Mouse (Mus musculus) C2C12 (cell line): ENCODE measurements around the gene Klhl32. TPM values are rescaled to one million over a fixed set of nuclear protein-coding genes. Genes with fewer than 3 reads are reported as not detected.

Experiments used
- H3K27me3 ChIP-seq: one replicate; pipeline ENCODE4 v1.6.1; 2011; ENCODE audit not compliant: control insufficient read depth, insufficient read depth, insufficient read length
- H3K36me3 ChIP-seq: one replicate; pipeline ENCODE4 v1.6.1; 2011; ENCODE audit not compliant: control insufficient read depth, insufficient read depth
- H3K4me3 ChIP-seq: one replicate; pipeline ENCODE4 v1.5.1; 2011; ENCODE audit warnings: mild to moderate bottlenecking, control low read depth; ENCODE audit not compliant: poor library complexity, insufficient read depth, severe bottlenecking
- H3K79me2 ChIP-seq: one replicate; pipeline ENCODE4 v1.6.1; 2011; ENCODE audit not compliant: control insufficient read depth, insufficient read depth
- H3K79me3 ChIP-seq: one replicate; pipeline ENCODE4 v1.6.1; 2011; ENCODE audit warnings: low read depth, control low read depth
- H3ac ChIP-seq: one replicate; pipeline ENCODE3; 2011; ENCODE audit warnings: low read depth; ENCODE audit not compliant: control insufficient read depth, insufficient read length
- CEBPB ChIP-seq: IDR thresholded peaks from one replicate; pipeline ENCODE4 v1.6.1; 2011; ENCODE audit warnings: low read depth, mild to moderate bottlenecking, control low read depth, moderate library complexity
- CTCF ChIP-seq: IDR thresholded peaks from one replicate; pipeline ENCODE4 v1.5.1; 2011; ENCODE audit not compliant: control insufficient read depth, insufficient read depth, insufficient read length
- FOSL1 ChIP-seq: IDR thresholded peaks from one replicate; pipeline ENCODE4 v1.8.0; 2011; ENCODE audit warnings: mild to moderate bottlenecking, low read length; ENCODE audit not compliant: poor library complexity, insufficient read depth, severe bottlenecking
- MAX ChIP-seq: IDR thresholded peaks from one replicate; pipeline ENCODE4 v1.6.1; 2011; ENCODE audit warnings: mild to moderate bottlenecking, control low read depth
- MYOD1 ChIP-seq: IDR thresholded peaks from one replicate; pipeline ENCODE4 v1.6.1; 2011; ENCODE audit warnings: low read depth; ENCODE audit not compliant: control insufficient read depth, insufficient read length
- MYOG ChIP-seq: IDR thresholded peaks from one replicate; pipeline ENCODE4 v1.6.1; 2011; ENCODE audit not compliant: control insufficient read depth, insufficient read length; ENCODE audit errors: extremely low read depth
- USF1 ChIP-seq: IDR thresholded peaks from one replicate; pipeline ENCODE4 v1.6.1; 2011; ENCODE audit warnings: low read depth, mild to moderate bottlenecking, control low read depth, moderate library complexity
- polyA plus RNA-seq: library from polyadenylated mRNA; unstranded; fragments of >200 nt; fragmentation: generic; extraction: Trizol; gene quantifications from one replicate; pipeline ENCODE4 v1.2.1, GENCODE M21; 2012; ENCODE audit warnings: missing spikeins

The Klhl32 gene
- polyA plus RNA-seq, 1 experiment, result 0.06 TPM

- Histone ChIP-seq H3K36me3 (peaks cover 5% of the 10 kb centered on the region), H3K79me3 (peaks cover 2% of the 10 kb centered on the region), H3K79me2 (peaks cover 32% of the 10 kb centered on the region), H3ac (no peak overlapping the region), H3K4me3 (no peak overlapping the region), H3K27me3 (no peaks in the 10 kb centered on the region)
- TF ChIP-seq MYOG (no peak), MYOD1 (no peak), FOSL1 (peak; percentile 44), CEBPB (no peak), MAX (no peak), CTCF (no peak), USF1 (no peak)
Measured at GRCm38 (mm10) chr4:24568989-24569556, 281.9 kb downstream of the Klhl32 start.

- no peak overlapping the region for H3ac ChIP-seq
- peaks cover 5% of the 10 kb centered on the region for H3K36me3 ChIP-seq
- no peak for TF ChIP-seq MAX
- TF ChIP-seq CEBPB, result no peak
- TF ChIP-seq FOSL1, result no peak
- TF ChIP-seq MYOG, result no peak
- TF ChIP-seq MYOD1, result no peak
- TF ChIP-seq USF1, result no peak
- TF ChIP-seq CTCF, result no peak
- no peak overlapping the region for H3K4me3 ChIP-seq
- peaks cover 38% of the 10 kb centered on the region for H3K79me2 ChIP-seq
- peaks cover 2% of the 10 kb centered on the region for H3K79me3 ChIP-seq
- H3K27me3 ChIP-seq, result no peaks in the 10 kb centered on the region
Measured at GRCm38 (mm10) chr4:24568026-24568425, 282.9 kb downstream of the Klhl32 start.

Other genes starting within 250 kb of the Klhl32 start
- 17.0 TPM for gene Ndufaf4, start 47.0 kb upstream of the Klhl32 start, polyA plus RNA-seq
- gene Gpr63, start 115.3 kb upstream of the Klhl32 start, polyA plus RNA-seq, result 1.7 TPM